ENCODE assay signal across 21 mouse cellular contexts in the genomic region with DNA sequence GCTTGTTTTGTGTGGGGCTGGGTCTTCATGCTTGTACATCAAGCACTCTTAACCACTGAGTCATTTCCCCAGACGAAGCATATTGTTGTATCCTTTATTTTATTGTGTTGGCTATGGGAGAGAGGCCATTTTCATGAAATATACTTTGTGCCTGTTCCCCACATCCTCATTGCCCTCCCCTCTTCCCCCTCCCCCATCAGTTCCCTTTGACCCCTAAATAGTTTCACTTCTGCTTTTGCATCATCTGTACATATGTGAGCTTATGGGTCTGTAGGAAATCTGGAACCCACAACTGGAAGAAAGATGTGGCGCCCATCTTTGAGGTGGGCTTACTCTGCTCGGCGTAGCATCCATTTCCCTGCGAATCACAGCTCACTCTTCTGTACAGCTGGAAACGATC. TPM values are rescaled to one million over a fixed set of nuclear protein-coding genes. Genes with fewer than 3 reads are reported as not detected.
DNase-seq lines count a peak whose midpoint lies in the region; ATAC-seq and TF ChIP-seq lines count a peak whose summit lies in the region.
"Had no signal": no experiment of that assay in that cellular context is flagged by ENCODE, and none has a peak within 500 bp of the region (broad histone marks: within the 10 kb centered on the region; RNA-seq: fewer than 3 reads in every experiment).

No protein-coding gene starts in this region.

- H3K9me3 ChIP-seq in liver, postnatal 0 days (ENCODE audit: low read length), result no peaks in the 10 kb centered on the region
- no peaks in the 10 kb centered on the region for H3K9me3 ChIP-seq in CH12.LX (replicated peaks; ENCODE audit: low read length)
- H3K9me3 ChIP-seq in limb, embryonic 10.5 days (replicated peaks), result no peaks in the 10 kb centered on the region
- H3K9me3 ChIP-seq: embryonic facial prominence, embryonic 13.5 days; intestine, embryonic 15.5 days; kidney, embryonic 15.5 days; liver, embryonic 15.5 days; midbrain, embryonic 13.5 days had no signal

- no peaks in the 10 kb centered on the region for H3K36me3 ChIP-seq in liver, postnatal 0 days (replicated peaks; ENCODE audit: insufficient read depth, low read length)
- no peaks in the 10 kb centered on the region for H3K36me3 ChIP-seq in CH12.LX (replicated peaks in 1 of 2; ENCODE audit: control insufficient read depth in 1 of 2, insufficient read depth in 1 of 2, low read length in 1 of 2)
- H3K36me3 ChIP-seq in limb, embryonic 10.5 days, result no peaks in the 10 kb centered on the region
- H3K36me3 ChIP-seq: embryonic facial prominence, embryonic 13.5 days; hindbrain, embryonic 13.5 days; intestine, embryonic 15.5 days; kidney, embryonic 15.5 days; liver, embryonic 15.5 days; midbrain, embryonic 13.5 days had no signal

- H3K4me2 ChIP-seq in liver, postnatal 0 days (ENCODE audit: low read depth, low read length), result no peak overlapping the region
- no peak overlapping the region for H3K4me2 ChIP-seq in CH12.LX (ENCODE audit: insufficient read depth, low read depth, poor library complexity, severe bottlenecking)
- H3K4me2 ChIP-seq: embryonic facial prominence, embryonic 13.5 days; hindbrain, embryonic 13.5 days; intestine, embryonic 15.5 days; kidney, embryonic 15.5 days; liver, embryonic 15.5 days; midbrain, embryonic 13.5 days had no signal

- TF ChIP-seq EP300 in liver, postnatal 0 days (IDR thresholded peaks at IDR 0.05; ENCODE audit: low read depth), result no peak
- TF ChIP-seq EP300 in CH12.LX (IDR thresholded peaks at IDR 0.05; ENCODE audit: low read length), result peak; percentile 74

- no peaks in the 10 kb centered on the region for H3K27me3 ChIP-seq in liver, postnatal 0 days (ENCODE audit: insufficient read depth, low read length)
- no peaks in the 10 kb centered on the region for H3K27me3 ChIP-seq in CH12.LX (replicated peaks)
- H3K27me3 ChIP-seq in limb, embryonic 10.5 days (ENCODE audit: low read depth, poor library complexity, severe bottlenecking), result no peaks in the 10 kb centered on the region
- H3K27me3 ChIP-seq: embryonic facial prominence, embryonic 13.5 days; hindbrain, embryonic 13.5 days; intestine, embryonic 15.5 days; kidney, embryonic 15.5 days; liver, embryonic 15.5 days; midbrain, embryonic 13.5 days had no signal

- no peaks in the 10 kb centered on the region for H3K4me1 ChIP-seq in liver, postnatal 0 days (ENCODE audit: insufficient read depth)
- peaks cover 19 to 41% of the 10 kb centered on the region in 2 experiments for H3K4me1 ChIP-seq in CH12.LX (ENCODE audit: control insufficient read depth in 1 of 2, insufficient read depth in 2 of 2)
- peaks cover 27% of the 10 kb centered on the region for H3K4me1 ChIP-seq in limb, embryonic 10.5 days
- H3K4me1 ChIP-seq: liver, embryonic 15.5 days; midbrain, embryonic 13.5 days had no signal

- 0 out of 2 replicates have a peak overlapping the region, but pooled peaks have one; percentile 4 for H3K27ac ChIP-seq in liver, postnatal 0 days (ENCODE audit: low read depth)
- no peak overlapping the region for H3K27ac ChIP-seq in CH12.LX (ENCODE audit: insufficient read depth, low read depth)
- peak overlapping the region; percentile 66 for H3K27ac ChIP-seq in limb, embryonic 10.5 days
- H3K27ac ChIP-seq: embryonic facial prominence, embryonic 13.5 days; hindbrain, embryonic 13.5 days; intestine, embryonic 15.5 days; kidney, embryonic 15.5 days; liver, embryonic 15.5 days; midbrain, embryonic 13.5 days had no signal

- in situ Hi-C loops in CH12.LX (cut with MboI; ENCODE audit: low pct_ligation_motif_present, low pct_unique_long_range_greater_than_20kb, low sequenced_read_pairs), result loop anchor here (5.0 kb wide), 1 partner anchor 48 kb away; no protein-coding TSS in a partner anchor

- TF ChIP-seq POLR2A in CH12.LX (IDR thresholded peaks at IDR 0.05; ENCODE audit: low read depth, low read length), result no peak

- no peak for TF ChIP-seq CTCF in liver, postnatal 0 days (IDR thresholded peaks at IDR 0.05; ENCODE audit: low read depth)
- TF ChIP-seq CTCF in CH12.LX (conservative IDR thresholded peaks at IDR 0.05 in 1 of 2, IDR thresholded peaks at IDR 0.05 in 1 of 2; ENCODE audit: low read depth in 2 of 2, low read length in 2 of 2), result no peak

- no peak overlapping the region for H3K9ac ChIP-seq in liver, postnatal 0 days (replicated peaks)
- H3K9ac ChIP-seq in CH12.LX (ENCODE audit: insufficient read depth, low read depth), result no peak overlapping the region
- H3K9ac ChIP-seq: embryonic facial prominence, embryonic 13.5 days; hindbrain, embryonic 13.5 days; intestine, embryonic 15.5 days; kidney, embryonic 15.5 days; liver, embryonic 15.5 days; midbrain, embryonic 13.5 days had no signal

- DNase-seq in liver, postnatal 0 days, result peak; percentile 19
- DNase-seq in liver (no peak), CH12.LX (ENCODE audit: extremely low read depth) (peak; percentile 54)
- DNase-seq in limb, embryonic 10.5 days (ENCODE audit: low spot score), result no peak
- DNase-seq in naive thymus-derived CD4-positive, alpha-beta T cell, adult 2 months (ENCODE audit: low read depth), result peak; percentile 41
- DNase-seq in right cerebral cortex, postnatal 10 days (ENCODE audit: low spot score in 2 of 2), result no peak
- no peak for DNase-seq in frontal cortex, postnatal 10 days (ENCODE audit: low spot score in 2 of 2)
- no peak for DNase-seq in testis, postnatal 10 days (ENCODE audit: low spot score)
- DNase-seq: cerebellum, adult 11-12 months; gastrocnemius, postnatal 10 days; heart, postnatal 10 days; layer of hippocampus, postnatal 36 days; thymus, postnatal 14 days had no signal

- TF ChIP-seq RAD21 in CH12.LX (IDR thresholded peaks at IDR 0.05; ENCODE audit: low read depth, low read length), result no peak

- no peaks in the 10 kb centered on the region for H3K79me2 ChIP-seq in CH12.LX (replicated peaks; ENCODE audit: control insufficient read depth, extremely low read depth, insufficient read depth, poor library complexity, severe bottlenecking)

- H3K4me3 ChIP-seq in liver, postnatal 0 days (ENCODE audit: low read depth, low read length), result no peak overlapping the region
- H3K4me3 ChIP-seq in CH12.LX (replicated peaks in 1 of 3; ENCODE audit: low read depth in 2 of 3, low read length in 2 of 3, poor library complexity in 1 of 3), result no peak overlapping the region
- no peak overlapping the region for H3K4me3 ChIP-seq in limb, embryonic 10.5 days
- H3K4me3 ChIP-seq: embryonic facial prominence, embryonic 13.5 days; hindbrain, embryonic 13.5 days; intestine, embryonic 15.5 days; kidney, embryonic 15.5 days; liver, embryonic 15.5 days; midbrain, embryonic 13.5 days had no signal

- ATAC-seq in liver, postnatal 0 days, result no peak
- ATAC-seq: forebrain, embryonic 16.5 days; midbrain, embryonic 13.5 days had no signal

- 52% methylated on average over 6 of the region's 6 CpGs for WGBS in liver, postnatal 0 days (ENCODE audit: insufficient replicate concordance)
- whole genome bisulfite sequencing in limb, embryonic 10.5 days, result 91% methylated on average over 6 of the region's 6 CpGs

- dilution Hi-C loops in CH12.LX (cut with MboI; ENCODE audit: extremely low pct_ligation_motif_present, extremely low pct_unique_long_range_greater_than_20kb, low sequenced_read_pairs), result no loop called here

TF ChIP-seq in CH12.LX, 34 proteins besides CTCF, POLR2A, EP300 and RAD21:
- no peak for TF ChIP-seq ZNF384 (IDR thresholded peaks at IDR 0.05; ENCODE audit: low read depth, low read length)
- no peak for TF ChIP-seq SMC3 (IDR thresholded peaks at IDR 0.05; ENCODE audit: low read depth, low read length)
- TF ChIP-seq CHD2 (IDR thresholded peaks at IDR 0.05; ENCODE audit: low read length), result peak; percentile 72
- no peak for TF ChIP-seq HCFC1 (IDR thresholded peaks at IDR 0.05; ENCODE audit: low read depth, low read length)
- peak; percentile 30; the same call in 1 of the 2 replicates for TF ChIP-seq ETS1 (conservative IDR thresholded peaks at IDR 0.05; ENCODE audit: low read depth, low read length)
- TF ChIP-seq CHD1 (IDR thresholded peaks at IDR 0.05; ENCODE audit: low read depth, low read length), result no peak
- TF ChIP-seq ELF1 (IDR thresholded peaks at IDR 0.05; ENCODE audit: low read depth, low read length), result 0 out of 2 replicates have a peak, but pooled peaks have one; percentile 12
- no peak for TF ChIP-seq JUND (conservative IDR thresholded peaks at IDR 0.05; ENCODE audit: low read depth, low read length)
- no peak for TF ChIP-seq E2F4 (IDR thresholded peaks at IDR 0.05; ENCODE audit: insufficient replicate concordance, low read depth, low read length)
- no peak for TF ChIP-seq SIN3A (IDR thresholded peaks at IDR 0.05; ENCODE audit: low read length)
- TF ChIP-seq JUN (IDR thresholded peaks at IDR 0.05; ENCODE audit: insufficient read depth, low read depth, low read length), result no peak
- no peak for TF ChIP-seq MXI1 (IDR thresholded peaks at IDR 0.05; ENCODE audit: low read depth, low read length)
- peak; percentile 89 for TF ChIP-seq IRF4 (IDR thresholded peaks at IDR 0.05; ENCODE audit: low read depth, low read length)
- peak; percentile 61; the same call in 1 of the 2 replicates for TF ChIP-seq MAZ (IDR thresholded peaks at IDR 0.05; ENCODE audit: low read depth, low read length)
- no peak for TF ChIP-seq ZKSCAN1 (IDR thresholded peaks at IDR 0.05; ENCODE audit: borderline replicate concordance, low read depth, low read length)
TF ChIP-seq in CH12.LX: peak in this region for 5.

RNA-seq across cellular contexts. Expression of a gene that starts 13.8 kb away (rescaled TPM):
- 0.36 and 0.46 TPM in 2 replicates for polyA plus RNA-seq in liver, postnatal 0 days (2015; fragmentation: Nextera tagmentation; extraction: Ambion mirVana)
- total RNA-seq in CH12.LX (2012; rRNA removed) (25.0 and 31.9 TPM in 2 replicates), CH12.LX (2014; rRNA removed) (12.0 and 16.1 TPM in 2 replicates)
- 81.6 and 84.6 TPM in 2 replicates for polyA plus RNA-seq in CH12.LX (2012; ENCODE audit: insufficient read length, low read depth)
- 0.49 TPM in 1 of 2 replicates, not detected in the other for polyA plus RNA-seq in limb, embryonic 10.5 days (2016; fragmentation: Nextera tagmentation; extraction: Ambion mirVana)
- total RNA-seq: MEL had no signal

Comparison
In these comparisons a context has a peak if more than half of its experiments do, and no peak if none do; other contexts are left out.
1. DNase-seq: peak in liver, postnatal 0 days (single experiment), CH12.LX (single experiment) and naive thymus-derived CD4-positive, alpha-beta T cell, adult 2 months (single experiment); none in liver (single experiment), limb, embryonic 10.5 days (single experiment), right cerebral cortex, postnatal 10 days (0 of 2), frontal cortex, postnatal 10 days (0 of 2) and testis, postnatal 10 days (single experiment).
2. RNA of a gene that starts 13.8 kb away (polyA plus RNA-seq): 81.6 to 84.6 TPM in CH12.LX; 0.49 TPM in limb, embryonic 10.5 days and 0.36 to 0.46 TPM in liver, postnatal 0 days; every median in the first group is over 10 times any median in the second.